Mouse (Mus musculus): ENCODE measurements around the gene Swap70.

DNA sequence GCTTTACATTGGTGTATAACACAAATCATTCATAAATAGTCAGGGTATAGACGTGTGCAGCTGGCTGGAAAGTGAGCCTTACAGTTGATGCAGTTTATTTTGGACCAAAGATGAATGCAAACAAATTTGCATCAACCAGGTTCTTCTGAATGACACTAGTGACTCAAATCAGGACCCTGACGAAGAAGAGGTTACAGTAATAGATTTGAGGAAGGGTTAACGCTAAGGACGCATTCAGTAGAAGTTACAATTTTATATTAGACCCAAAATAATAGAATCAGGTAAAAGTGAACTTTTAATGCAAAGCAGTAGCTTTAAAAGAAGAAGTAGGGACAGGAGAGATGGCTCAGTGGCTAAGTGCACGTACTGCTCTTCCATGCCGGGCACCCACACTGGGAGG is 19.6 kb upstream of the Swap70 start:
- TF ChIP-seq CTCF (IDR thresholded peaks at IDR 0.05 in 2 of 3, conservative IDR thresholded peaks at IDR 0.05 in 1 of 3; ENCODE audit: control insufficient read depth in 1 of 3, insufficient read depth in 1 of 3, low read depth in 2 of 3, low read length in 3 of 3, poor library complexity in 1 of 3, severe bottlenecking in 1 of 3) (no peak), BHLHE40 (IDR thresholded peaks at IDR 0.05; ENCODE audit: borderline replicate concordance, low read depth, low read length) (no peak)
